Mouse (Mus musculus): ENCODE measurements around the gene Ankrd7.
"Not testable (repeated sequence)": the region's sequence is repeated elsewhere in the genome, so short reads cannot be mapped to it uniquely, and the experiment has no call there.

The Ankrd7 gene

DNA sequence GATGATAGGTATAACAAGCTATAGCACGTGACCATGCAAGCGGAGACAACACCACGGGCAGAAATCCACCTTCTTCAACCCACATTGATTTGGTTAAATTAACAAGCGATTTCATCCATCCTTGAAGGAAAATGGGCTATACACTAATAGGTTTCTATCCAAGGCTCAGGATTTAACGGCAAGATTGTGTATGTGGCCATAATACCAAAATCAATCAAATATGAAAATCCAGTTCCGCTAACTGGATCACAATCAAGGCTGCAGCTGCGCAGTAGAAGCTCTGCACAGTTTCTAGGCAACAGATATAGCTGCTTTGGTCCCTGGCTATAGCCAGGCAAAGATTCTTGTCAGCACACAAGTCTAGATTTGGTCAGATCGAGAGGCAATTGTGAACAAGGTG is at the start of gene Ankrd7:
Gene Ankrd7 (plus strand): TSS at position 301 of the 400 bp plus-strand sequence.
- DNase-seq (ENCODE audit: extremely low spot score, low read depth, low spot score) = no peak

DNA sequence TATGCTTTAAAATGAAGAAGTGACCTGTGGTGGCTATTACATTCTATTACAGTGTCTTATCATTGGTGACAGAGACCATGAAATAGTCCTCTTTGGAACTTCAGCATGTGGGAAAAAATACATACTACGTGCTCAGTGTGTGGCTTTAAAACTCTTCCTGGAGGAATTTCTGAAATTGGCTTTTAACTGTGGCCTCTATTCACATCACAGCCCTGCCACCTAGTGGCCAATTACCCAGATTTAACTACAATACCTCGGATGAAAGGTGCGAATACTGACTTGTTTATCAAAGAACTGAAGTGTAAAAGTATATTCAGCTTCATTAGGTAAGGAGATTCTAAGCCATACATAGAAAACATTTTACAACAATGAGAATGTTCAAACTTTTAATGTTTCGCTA is 46.8 kb upstream of the Ankrd7 start:
- DNase-seq (ENCODE audit: extremely low spot score, low read depth, low spot score) = peak; percentile 46

DNA sequence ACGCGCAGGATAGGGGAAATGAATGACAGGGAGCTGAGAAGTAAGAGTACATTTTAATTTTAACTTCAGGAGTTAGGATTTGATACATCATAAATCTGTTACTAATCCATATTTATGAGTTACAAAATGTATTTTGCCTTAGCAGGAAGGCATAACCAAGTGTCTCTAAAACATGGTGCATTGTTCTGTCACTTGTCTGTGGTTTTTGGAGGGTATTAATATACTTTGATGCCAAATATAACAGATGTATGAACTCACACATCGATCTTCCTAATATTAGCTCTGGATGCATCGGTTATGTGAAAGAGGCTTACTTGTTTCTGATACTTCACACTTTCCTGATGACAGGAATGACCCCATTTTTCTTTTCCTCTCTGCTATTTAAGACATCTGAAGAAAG is 45.9 kb upstream of the Ankrd7 start:
- no peak for DNase-seq (ENCODE audit: extremely low spot score, low read depth, low spot score)

DNA sequence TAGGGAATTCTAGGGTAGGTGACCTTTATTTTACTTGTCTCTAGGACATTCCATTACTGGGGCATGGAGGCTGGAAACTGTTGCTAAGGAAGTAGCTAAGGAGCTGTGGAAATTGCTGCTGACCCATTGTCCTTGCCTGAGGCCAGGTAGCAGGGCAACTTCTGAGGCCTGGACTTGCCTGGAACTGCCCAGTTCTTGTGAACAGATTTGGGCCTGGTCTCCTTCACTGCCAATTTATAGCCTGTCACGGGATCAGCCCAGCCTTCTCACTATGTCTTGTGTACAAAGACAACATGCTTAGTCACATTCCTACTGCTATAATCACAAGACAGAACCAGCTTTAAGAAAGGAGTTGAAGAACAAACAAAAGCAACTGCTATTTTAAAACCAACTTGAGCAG is 43.3 kb upstream of the Ankrd7 start:
- no peak for DNase-seq (ENCODE audit: extremely low spot score, low read depth, low spot score)

DNA sequence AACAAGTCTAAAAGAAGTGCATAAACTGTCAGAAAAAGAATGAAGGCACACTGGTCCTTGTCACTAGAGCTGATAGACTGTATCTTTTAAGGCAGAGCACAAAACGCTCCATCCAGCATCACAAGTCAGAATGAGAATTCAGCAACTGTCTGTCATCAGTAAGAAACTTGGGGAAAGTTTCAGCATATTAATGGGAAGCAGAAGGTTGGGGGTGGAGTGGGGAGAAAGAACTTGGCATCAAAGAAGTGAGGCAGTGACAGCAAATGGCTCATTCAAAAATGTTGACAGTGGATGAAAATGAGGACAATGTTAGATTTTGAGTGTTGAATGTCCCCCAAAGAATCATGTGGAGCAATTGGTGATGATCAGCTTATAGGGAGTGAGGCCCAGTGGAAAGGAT is 33.2 kb upstream of the Ankrd7 start:
- DNase-seq (ENCODE audit: extremely low spot score, low read depth, low spot score) = no peak

DNA sequence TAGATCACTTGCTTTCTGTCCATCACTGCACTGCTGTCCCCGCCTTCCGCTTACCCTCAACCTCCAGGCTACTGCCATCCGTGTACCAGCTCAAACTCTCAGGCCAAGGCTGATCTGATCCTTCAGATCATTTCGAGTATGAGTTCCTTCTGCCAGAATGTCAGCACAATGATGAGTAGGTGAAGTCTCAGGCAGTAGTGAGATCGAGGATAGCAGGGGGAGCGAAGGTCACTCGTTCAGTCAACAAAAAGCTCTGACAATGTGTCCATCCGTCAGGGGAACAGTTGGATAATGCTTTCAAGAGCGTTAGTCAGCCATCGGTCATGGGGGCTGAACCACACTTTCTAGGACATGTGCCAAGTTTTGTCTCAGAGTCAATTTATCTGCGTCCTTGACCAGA is 21.6 kb upstream of the Ankrd7 start:
- not testable (repeated sequence) for DNase-seq (ENCODE audit: extremely low spot score, low read depth, low spot score)

DNA sequence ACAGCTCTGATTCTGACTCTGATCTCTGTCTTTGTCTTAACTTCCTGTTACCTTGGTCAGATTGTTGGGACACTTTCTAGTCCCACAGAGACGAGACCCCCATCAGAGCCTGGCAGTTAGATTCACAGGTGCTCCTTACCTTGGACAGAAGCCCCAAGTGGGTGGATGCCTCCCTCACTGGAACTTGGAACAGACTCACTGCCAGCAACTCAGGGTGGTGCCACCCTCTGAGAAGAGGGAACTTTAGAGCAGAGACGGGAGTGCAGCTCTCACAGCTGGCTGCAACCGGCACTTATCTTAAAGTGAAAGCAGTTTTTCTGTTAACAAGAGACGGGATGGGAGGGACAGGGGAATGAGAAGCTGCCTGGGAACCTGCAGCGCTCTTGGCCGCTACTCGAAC is 20.5 kb upstream of the Ankrd7 start:
- not testable (repeated sequence) for DNase-seq (ENCODE audit: extremely low spot score, low read depth, low spot score)

DNA sequence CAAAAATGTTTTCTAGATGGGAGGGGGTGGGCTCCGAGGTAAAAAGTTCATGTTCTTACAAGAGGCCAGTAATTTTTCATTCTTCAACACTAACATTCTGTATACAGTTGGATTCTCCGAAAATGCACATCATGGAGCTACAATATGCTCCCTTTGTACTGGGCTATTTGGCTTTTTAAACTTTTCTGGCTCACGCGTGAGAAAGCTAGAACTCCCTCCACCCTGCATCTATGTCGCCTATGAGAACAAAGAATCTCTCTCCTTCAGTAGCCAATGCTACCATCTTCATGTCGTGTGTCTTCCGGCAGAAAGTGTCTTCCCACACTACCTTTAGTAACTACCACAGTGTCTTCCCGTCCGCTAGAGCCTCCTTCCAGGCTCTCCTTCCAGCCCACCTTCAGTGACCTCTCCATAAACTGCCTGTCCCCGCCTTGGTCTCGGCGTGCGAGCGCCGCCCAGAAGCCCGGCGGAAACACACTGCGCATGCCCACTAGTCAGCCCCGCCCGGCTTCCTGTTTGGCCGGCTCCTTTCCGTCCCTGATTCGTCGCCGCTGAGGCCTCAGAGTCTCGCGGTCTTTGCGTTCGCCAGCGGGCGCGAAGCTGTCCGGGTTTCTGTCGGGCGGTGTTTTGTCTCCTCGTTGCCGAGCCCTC is 17.9 kb upstream of the Ankrd7 start, which contains the start of gene Lsm8:
Gene Lsm8 (plus strand): TSS at position 529 of the 651 bp plus-strand sequence.
- peak; percentile 81 for DNase-seq (ENCODE audit: extremely low spot score, low read depth, low spot score)

DNA sequence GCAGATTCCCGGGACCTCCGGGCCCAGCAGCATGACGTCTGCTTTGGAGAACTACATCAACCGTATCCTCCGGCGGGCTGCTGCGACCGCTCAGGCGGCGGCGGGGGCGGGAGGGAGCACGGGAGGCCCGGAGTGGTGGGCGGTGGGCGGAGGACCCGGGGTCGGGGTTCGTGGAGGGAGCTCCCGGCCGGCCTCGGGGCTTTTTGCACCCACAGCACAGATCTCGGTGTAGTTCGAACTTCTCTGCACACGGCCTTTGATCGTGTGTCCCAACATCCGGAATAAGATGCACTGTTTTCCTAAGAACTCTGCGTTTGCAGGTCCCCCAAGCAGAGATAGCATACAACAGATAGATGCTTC is 17.4 kb upstream of the Ankrd7 start:
- no peak for DNase-seq (ENCODE audit: extremely low spot score, low read depth, low spot score)

DNA sequence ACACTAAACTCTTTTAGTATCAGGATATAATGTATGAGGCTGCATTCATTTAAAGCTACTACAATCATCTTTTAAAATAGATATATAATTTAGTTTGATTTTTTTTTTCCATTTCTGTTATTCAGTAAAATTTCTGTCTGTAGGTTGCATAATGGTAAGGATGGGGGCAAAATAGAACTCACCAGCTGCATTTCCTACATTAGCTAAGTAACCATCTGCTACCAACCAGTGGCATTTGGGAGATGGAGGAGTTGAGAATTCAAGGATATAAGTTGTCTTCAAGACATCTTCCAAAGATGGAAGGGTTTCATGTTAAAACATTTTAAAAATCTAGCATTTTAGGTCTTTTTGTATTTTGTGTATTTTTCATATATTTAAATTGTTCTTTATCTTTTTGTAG is 10.8 kb upstream of the Ankrd7 start:
- no peak for DNase-seq (ENCODE audit: extremely low spot score, low read depth, low spot score)

DNA sequence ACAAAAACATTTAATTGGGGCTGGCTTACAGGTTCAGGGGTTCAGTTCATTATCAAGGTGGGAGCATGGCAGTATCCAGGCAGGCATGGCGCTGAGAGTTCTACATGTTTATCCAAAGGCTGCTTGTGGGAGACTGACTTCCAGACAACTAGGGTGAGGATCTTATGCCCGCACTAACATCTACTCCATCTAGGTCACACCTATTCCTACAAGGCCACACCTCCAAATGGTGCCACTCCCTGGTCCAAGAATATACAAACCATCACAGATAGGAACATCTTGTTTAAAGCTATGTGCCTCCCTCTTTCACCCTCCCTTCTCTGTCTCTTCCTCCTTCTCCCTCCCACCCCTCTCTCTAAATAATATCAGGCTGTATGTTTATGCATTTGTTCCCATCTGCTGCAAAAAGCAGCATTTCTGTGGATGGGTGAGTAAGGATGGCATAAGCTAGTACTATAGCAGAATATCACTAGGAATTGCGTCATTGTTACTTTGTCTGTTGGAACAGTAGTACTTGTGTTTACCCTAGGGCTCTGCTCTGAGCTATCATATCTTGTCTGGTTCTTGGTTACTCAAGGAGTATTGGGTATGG is 9.5 kb upstream of the Ankrd7 start:
- no peak for DNase-seq (ENCODE audit: extremely low spot score, low read depth, low spot score)

DNA sequence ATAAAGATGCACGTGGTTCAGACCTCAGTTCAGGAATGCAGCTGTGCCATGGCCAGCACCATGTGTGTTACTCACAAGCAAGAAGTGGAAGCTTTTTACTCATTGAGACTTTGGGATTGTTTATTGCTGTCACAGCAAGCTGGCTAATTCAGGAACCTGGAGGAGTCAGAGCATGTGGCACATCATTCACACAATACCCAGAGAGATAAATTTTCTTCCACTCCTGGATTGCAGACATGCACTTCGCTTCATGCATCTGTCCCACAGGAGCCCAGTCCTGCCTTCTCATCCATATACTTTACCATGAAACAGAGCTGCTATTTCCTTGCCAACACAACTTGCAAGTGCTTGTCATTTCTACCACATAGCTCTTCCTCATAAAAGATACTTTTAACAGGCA is 22.9 kb downstream of the Ankrd7 start:
- DNase-seq (ENCODE audit: extremely low spot score, low read depth, low spot score) = no peak

DNA sequence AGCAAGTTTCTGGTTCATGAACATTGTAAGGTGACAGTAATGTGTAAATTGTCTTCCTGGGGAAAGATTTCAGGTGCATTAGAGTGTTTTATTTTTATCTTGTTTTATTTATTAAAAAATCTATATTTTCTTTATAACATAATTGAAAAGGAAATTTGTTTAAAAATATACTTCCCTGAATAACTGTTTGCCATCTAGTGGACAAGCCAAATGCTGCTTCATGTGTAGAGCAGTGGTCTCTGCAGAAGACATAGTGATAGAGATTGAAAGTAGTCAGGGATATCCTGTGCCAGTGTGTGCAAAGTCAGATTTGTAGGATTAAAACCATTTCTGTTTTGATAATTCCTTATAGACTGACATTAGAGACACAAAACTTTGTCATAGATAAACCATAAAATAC is 28.0 kb downstream of the Ankrd7 start:
- DNase-seq (ENCODE audit: extremely low spot score, low read depth, low spot score) = no peak

DNA sequence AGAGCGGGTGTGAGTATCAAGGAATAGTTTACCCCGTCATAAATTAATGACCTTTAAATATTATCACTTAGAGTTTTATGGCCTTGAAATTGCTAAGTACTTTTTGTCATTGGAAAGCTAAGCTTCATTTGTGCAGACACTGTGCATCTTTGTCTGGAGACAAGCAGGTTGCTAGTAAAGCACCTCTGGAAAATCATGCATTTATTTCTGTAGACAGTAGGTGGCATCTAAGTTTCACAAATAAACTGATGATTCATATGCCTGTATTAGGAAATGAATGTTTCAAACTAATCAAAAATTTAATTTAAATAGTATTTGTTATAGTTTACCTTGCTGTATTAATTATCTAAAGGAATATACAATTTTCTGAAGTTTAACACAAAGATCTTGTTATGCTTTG is 41.1 kb downstream of the Ankrd7 start:
- no peak for DNase-seq (ENCODE audit: extremely low spot score, low read depth, low spot score)

DNA sequence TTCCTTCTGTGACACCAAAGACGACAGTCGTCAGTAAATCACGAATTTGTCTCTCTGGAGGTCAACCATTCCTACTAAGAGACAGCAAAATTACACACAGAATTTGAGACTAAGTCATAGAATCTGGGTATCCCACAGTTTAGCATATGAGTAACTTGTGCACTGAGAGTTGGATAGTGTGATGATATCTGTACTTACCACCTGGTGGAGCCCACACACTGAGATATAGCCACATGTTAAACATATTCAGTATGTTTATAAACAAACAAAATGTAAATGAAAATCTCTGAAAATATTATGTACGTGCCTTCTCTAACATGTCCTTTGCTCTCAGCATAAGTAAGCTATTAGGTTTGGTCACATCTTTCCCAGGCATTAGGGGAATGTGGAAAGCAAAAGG is 47.1 kb downstream of the Ankrd7 start:
- DNase-seq (ENCODE audit: extremely low spot score, low read depth, low spot score) = no peak

DNA sequence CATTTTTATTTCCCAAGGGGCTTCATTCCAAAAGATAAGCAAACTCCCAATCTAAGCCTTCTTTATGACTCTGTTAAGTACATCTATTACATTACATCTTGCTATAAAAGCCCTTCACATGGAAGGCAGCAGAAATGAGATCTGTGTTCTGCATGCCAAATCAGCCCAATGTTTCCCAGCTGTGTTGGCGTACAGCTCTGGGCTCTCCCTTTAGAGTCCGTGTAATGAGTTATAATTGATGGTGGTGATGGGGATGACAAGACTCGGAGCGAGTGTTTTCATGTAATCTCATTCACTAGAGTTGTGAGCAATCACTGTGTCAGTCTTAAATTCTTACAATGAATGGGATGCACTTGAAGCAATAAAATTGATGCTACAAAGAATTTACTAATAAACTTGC is 49.9 kb downstream of the Ankrd7 start:
- no peak for DNase-seq (ENCODE audit: extremely low spot score, low read depth, low spot score)

DNA sequence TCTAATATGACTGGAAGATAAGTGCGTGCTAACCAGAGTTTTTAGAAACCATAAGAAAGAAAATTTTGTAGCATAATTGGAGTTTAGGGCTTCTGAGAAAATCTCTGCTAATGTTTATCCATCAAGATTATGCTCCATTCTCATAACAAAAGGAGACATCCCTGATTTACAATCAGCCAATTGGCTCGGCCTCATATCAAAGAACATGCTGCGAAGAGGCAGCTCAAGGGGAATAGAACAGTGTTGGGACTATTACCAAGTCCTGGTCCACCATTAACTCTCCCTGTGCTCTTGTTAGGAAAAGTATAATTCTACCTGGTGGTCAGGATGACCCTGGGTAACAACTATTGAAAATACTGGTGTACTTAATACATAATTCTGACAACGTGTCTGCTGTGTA is 50.4 kb downstream of the Ankrd7 start:
- DNase-seq (ENCODE audit: extremely low spot score, low read depth, low spot score) = no peak

All from hindlimb bud, embryonic 11.5 days (tissue).